Mouse (Mus musculus) brain, embryonic 18.5 days (tissue): ENCODE data around the gene Dnajb5.
"Not testable (repeated sequence)": the region's sequence is repeated elsewhere in the genome, so short reads cannot be mapped to it uniquely, and the experiment has no call there.

Source experiments
- DNase-seq: peaks from one replicate; pipeline ENCODE4 v3.0.0-alpha.2; 2012; ENCODE audit warnings: low read depth, low spot score

Dnajb5 gene

DNA sequence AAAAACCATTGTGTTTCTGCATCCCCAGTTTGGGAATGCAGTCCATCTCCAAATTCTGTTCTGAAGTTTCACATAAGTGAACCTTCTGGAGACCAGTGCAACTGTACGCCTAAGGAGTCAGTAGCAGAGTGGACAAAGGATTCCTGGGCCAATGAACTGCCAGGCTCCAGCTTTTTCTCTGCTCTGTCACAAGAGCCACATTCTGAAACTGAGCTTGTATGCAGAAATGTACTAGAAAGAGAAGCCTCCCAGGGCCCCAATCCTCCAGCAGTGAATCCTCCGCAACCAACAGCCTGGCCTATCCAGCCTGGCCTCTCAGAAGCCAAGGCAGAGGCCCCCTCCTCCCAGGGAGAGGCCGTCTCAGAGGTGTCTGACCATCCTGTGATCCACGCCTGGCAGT lies 23.3 kb downstream of the Dnajb5 start:
- no peak for DNase-seq

DNA sequence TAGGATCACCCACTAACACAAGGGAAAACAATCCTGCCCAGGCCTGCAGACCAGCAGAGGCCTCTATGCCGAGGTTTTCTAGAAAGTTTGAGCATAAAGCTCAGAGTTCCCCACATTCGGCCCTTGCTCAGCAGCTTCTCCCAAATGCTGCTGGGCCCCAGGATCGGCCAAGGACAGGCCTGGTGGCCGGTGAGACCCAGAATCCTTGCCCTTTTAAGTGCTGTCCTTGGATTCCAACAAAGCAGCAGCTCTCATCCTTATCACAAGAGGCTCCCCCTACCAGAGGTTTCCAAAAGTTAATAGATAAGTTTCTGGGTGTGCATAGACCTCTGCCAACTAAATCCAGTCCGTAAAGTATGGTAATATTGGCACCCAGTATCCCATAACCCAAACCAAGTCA lies 24.3 kb downstream of the Dnajb5 start:
- DNase-seq: no peak

DNA sequence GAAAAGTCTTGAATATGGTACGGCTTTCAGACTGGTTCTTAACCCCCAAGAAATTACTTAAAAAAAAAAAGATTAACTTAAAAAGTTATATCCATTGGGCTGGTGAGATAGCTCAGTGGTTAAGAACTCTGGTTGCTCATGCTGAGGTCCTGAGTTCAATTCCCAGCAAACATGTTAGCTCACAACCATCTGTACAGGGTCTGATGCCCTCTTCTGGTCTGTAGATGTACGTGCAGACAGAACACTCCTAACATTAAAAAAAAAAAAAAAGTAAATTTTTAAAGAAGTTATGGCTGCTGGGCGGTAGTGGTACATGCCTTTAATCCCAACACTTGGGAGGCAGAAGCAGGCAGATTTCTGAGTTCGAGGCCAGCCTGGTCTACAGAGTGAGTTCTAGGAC lies 28.4 kb downstream of the Dnajb5 start:
- DNase-seq: no peak

DNA sequence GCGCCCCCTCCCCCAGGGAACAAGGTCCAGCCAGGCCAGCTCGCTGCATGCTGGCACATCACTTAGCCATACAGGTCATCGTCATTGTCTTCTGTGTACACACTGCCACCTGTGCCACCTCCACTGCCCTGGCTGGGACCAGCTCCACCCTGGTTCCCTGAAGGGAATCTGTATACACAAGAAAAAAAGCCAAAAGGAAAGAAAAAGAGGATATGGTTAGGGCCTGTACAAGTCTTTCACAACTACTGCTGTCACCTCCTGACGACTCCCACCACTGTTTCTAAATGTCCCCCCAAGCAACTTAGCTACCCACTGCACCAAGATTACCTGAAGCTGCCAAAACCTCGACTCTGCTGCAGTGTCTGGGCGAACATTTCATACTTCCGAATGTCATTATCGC lies 30.9 kb downstream of the Dnajb5 start:
- not testable (repeated sequence) for DNase-seq

DNA sequence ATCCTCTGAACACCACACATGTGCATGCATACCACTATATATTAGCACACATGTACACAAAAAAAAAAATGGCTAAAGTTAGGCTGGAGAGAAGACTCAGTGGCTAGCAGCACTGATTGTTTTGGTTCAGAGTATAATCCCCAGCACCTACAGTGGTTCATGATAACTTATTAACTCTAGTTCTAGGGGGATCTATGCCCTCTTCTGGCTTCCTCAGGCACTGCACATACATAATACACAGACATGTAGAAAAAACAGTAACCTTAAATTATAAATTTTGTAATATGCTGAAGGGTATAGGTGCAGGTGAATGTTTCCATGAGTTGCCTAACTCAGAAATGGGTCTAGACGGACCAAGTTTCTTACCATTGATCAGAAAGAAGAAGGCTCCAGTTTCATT lies 38.7 kb downstream of the Dnajb5 start:
- no peak for DNase-seq

DNA sequence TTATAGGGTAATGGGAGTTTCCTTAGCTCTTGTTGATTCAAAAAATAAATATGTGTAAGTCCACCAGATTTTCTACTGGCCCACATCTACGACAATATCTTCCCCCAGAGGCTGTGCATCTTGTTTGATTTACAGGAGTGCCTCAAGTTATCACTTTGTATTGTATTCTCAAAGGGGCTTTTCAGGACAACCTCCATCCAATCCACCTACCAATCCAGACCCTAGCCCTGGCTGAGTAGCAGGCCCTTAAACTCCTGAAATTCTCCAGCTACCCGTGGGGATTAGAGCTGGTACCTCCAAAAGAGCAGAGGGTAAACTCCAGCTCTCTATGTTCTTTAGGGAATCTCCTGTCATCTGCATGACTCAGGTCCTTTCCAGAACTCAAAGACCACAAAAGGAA lies 48.4 kb downstream of the Dnajb5 start:
- DNase-seq: no peak

DNA sequence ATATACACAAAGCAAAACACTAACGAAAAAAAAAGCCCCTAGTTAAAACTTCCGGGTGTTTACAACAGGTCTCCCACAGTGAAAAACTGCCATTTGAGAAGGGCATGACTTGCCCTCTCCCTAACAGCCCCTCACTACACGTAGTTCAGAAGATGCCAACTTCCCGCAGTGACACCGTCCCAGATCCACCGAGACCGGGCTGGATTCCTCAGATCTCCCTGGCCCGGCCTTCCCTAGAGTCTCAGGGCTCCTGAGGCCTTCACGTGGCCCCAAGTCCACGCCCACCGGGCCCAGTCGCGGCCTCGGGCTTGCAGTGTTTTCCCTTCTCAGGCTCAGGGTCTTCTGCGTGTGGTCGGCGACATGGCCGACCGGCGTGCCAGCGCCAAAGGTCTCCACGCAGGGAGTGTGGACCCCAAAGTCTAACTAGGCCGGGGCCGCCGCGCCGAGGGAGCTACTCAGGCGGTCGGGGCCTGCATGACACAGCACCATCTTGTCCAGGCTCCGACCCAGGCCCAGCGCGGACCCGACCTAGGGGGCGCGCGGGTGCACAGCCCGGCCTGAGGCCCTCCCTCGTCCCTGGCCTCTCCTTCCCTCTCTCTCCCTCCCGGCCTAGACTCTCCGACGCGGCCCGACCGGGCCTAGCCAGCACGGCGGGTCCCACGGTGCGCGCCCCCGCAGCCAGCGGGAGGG lies 50.0 kb downstream of the Dnajb5 start:
- DNase-seq: peak; percentile 34

DNA sequence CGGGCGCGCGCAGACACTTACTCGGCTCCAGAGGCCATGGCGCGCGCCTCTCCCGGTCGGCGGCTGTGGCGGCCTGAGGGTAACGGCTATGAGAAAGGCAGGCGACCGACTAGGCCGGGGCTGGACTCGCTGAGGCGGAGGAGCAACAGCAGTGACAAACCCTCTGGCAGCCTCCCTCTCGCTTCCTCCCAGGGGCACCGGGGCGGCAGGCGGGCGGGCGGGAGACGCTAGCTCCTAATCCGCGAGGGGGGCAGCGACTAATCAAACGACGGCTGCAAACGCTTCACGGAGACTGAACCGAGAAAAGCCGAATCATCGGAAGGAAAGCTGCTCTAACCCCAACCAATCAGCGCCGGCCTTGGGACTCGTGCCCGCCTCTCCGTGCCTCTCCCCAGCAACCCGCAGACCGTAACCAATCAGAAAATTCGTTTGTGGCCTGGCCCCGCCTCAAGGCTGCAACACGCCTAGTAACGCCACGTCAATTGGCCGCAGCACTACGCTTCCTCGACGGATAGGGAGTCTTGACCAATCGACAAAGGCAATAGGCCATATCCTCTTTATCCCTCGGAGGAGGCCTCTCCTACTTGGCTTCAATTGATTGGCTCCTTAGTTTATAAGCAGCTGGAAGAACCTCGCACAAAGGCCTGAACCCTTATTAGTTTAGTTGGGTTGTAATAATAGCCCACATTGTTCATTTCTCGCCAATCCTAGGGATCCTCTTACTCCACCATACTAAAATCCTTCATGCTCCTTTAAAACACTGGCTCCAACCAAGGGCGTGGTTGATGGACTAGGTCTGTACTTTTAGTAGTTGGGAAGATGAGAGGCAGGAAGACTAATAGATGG lies 50.8 kb downstream of the Dnajb5 start, which contains the start of gene Vcp:
TSS of gene Vcp (minus strand) at position 367 of the 846 bp plus-strand sequence.
- peak; percentile 100 for DNase-seq

DNA sequence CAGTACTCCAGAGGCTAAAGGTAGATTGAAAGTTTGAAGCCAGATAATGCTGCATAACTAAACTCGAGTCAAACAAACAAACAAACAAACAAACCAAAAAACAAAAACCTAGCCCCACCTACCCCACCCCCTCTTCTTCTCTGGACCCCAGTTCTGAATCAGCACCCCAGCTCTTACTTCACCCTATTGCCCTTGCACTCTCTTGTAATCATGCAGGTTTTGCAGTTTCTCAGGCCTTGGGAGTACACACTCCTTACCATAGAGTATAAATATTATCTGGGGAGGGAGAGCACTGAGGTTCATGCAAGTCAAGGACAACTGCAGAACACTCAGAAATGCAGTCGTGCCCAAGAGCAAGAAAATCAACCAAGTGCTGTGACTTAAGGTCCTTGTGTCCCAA lies 51.7 kb downstream of the Dnajb5 start:
- no peak for DNase-seq

DNA sequence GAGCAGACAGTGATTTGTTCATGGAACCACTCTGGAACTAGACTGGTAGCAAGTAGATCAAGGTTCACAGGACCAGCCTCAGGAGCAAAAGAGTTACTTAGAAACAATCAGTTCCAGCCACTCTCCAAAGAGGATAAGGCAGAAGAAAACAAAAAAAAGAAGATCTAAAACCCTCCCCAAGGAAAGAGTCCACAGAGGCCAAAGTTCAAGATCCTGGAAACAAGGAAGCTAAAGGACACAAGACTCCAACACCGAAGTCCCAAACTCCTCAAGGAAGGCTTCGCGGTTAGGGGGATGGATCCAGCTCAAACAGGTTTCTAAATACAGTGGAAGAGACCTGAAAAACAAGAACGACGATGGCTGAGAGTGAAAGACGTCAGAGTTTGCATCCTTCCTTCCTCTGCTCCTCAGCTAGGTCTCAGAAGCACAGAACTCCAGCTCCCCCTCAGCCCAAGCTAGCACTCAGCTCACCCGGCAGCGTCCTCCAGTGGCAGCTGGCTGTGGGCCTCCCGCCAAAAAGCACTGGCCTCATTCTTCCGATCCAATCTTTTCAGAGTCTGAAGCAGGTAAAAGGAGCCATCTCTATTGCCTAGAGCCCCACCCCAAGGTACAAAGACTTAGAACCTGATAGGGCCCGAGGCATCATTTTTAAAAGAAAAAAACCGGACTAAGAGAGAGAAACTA lies 53.3 kb downstream of the Dnajb5 start:
- DNase-seq: no peak

DNA sequence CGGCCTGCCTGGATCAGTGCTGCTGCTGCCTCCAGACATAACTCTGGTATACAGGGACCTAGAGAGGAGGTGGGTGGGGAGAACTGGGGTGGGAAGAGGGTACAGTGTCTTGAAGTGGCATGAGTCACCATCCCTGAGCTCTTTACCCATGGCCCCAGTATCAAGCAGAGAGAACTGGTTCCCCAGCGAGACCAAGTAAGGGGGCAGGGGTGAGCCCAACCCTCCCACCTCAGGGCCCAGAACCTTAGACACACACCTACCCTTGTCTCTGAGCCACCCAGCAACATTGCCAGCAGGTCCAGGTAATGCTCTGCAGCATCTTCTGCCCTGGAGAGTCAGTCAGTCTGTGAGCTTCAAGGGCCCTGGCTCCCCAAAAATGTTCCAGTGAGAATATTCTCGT lies 55.3 kb downstream of the Dnajb5 start:
- DNase-seq: no peak

DNA sequence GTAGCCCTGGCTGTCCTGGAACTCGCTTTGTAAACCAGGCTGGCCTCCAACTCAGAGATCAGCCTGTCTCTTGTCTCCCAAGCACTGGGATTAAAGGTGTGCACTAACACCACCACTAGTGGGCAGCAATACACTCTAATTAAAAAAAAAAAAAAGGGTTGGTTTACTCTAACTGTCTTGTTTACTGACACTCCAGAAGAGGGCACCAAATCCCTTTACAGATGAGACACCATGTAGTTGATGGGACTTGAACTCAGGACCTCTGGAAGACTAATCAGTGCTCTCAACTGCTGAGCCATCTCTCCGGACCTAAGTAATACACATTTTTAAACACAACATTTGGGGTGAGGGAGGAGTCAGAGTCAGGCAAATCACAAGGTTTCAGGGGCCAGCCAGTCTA lies 56.2 kb downstream of the Dnajb5 start:
- DNase-seq: no peak
